Mouse (Mus musculus) heart, embryonic 12.5 days (tissue): ENCODE data around the gene Kng1. TPM values are rescaled to one million over a fixed set of nuclear protein-coding genes. Genes with fewer than 3 reads are reported as not detected.
"Not testable (repeated sequence)": the region's sequence is repeated elsewhere in the genome, so short reads cannot be mapped to it uniquely, and the experiment has no call there.

Experiments used
- ATAC-seq: fragments of 200-750 bp; cut with Nextera tagmentation; 2 replicates; pipeline ENCODE4 v1.8.0; 2017; ENCODE audit warnings: moderate TSS enrichment, moderate library complexity; ENCODE audit not compliant: insufficient number of reproducible peaks, low FRiP score
- H3K27ac ChIP-seq: fragments of 300-500 bp; sonication (generic); 2 replicates; pipeline ENCODE4 v1.5.1; 2016; ENCODE audit warnings: mild to moderate bottlenecking, moderate library complexity; ENCODE audit not compliant: poor library complexity, severe bottlenecking
- H3K27me3 ChIP-seq: fragments of 300-500 bp; sonication (generic); replicated peaks from 2 replicates; pipeline ENCODE4 v1.6.1; 2016; ENCODE audit warnings: mild to moderate bottlenecking, moderate library complexity
- H3K36me3 ChIP-seq: fragments of 300-500 bp; sonication (generic); 2 replicates; pipeline ENCODE4 v1.6.1; 2016; ENCODE audit warnings: mild to moderate bottlenecking, moderate library complexity
- H3K4me1 ChIP-seq: fragments of 300-500 bp; sonication (generic); replicated peaks from 2 replicates; pipeline ENCODE4 v1.6.1; 2016; ENCODE audit warnings: mild to moderate bottlenecking
- H3K4me2 ChIP-seq: fragments of 300-500 bp; sonication (generic); 2 replicates; pipeline ENCODE4 v1.6.1; 2016; ENCODE audit warnings: mild to moderate bottlenecking, moderate library complexity
- H3K4me3 ChIP-seq: fragments of 300-500 bp; sonication (generic); 2 replicates; pipeline ENCODE4 v1.5.1; 2016; ENCODE audit warnings: mild to moderate bottlenecking
- H3K9ac ChIP-seq: fragments of 300-500 bp; sonication (generic); 2 replicates; pipeline ENCODE4 v1.6.1; 2016; ENCODE audit warnings: mild to moderate bottlenecking, moderate library complexity
- H3K9me3 ChIP-seq: fragments of 300-500 bp; sonication (generic); replicated peaks from 2 replicates; pipeline ENCODE4 v1.6.1; 2016; ENCODE audit warnings: mild to moderate bottlenecking, moderate library complexity
- WGBS: fragments of 180-500 bp; shearing (Covaris S2); methylation state at CpG from one replicate; pipeline ENCODE4 v1.1.7; 2016; 5-methylcytosine and 5-hydroxymethylcytosine counted together
- polyA plus RNA-seq: library from polyadenylated mRNA; unstranded; fragments of >200 nt; fragmentation: Nextera tagmentation; extraction: Ambion mirVana; gene quantifications from 2 replicates; pipeline ENCODE4 v1.2.1, GENCODE M21; 2016

Kng1 gene
- polyA plus RNA-seq, result 0.83 and 1.6 TPM in 2 replicates

- H3K36me3 ChIP-seq, H3K27me3 ChIP-seq, H3K4me3 ChIP-seq, H3K4me2 ChIP-seq, H3K9me3 ChIP-seq, ATAC-seq, H3K9ac ChIP-seq, H3K4me1 ChIP-seq, H3K27ac ChIP-seq: not testable (repeated sequence)
- 63% methylated on average over 1 of the region's 1 CpGs for WGBS
Measured at GRCm38 (mm10) chr16:23057668-23058447, at the start of gene Kng1. TSS of gene Kng1 (plus strand) at chr16:23057865.

- not testable (repeated sequence) for H3K36me3 ChIP-seq, H3K27me3 ChIP-seq, H3K4me1 ChIP-seq, H3K9ac ChIP-seq, H3K9me3 ChIP-seq, H3K27ac ChIP-seq, H3K4me2 ChIP-seq, ATAC-seq, H3K4me3 ChIP-seq
- WGBS, result 73% methylated on average over 2 of the region's 2 CpGs
Measured at GRCm38 (mm10) chr16:23013786-23014185, 43.9 kb upstream of the Kng1 start.

GRCm38 (mm10) chr16:23014645-23015044 lies 43.0 kb upstream of the Kng1 start:
- H3K9me3 ChIP-seq, H3K4me2 ChIP-seq, H3K36me3 ChIP-seq, H3K9ac ChIP-seq, H3K27me3 ChIP-seq, ATAC-seq, H3K4me1 ChIP-seq, H3K27ac ChIP-seq, H3K4me3 ChIP-seq: not testable (repeated sequence)
- 85% methylated on average over 8 of the region's 8 CpGs for WGBS

- H3K9me3 ChIP-seq, ATAC-seq, H3K4me2 ChIP-seq, H3K36me3 ChIP-seq, H3K4me3 ChIP-seq, H3K9ac ChIP-seq, H3K27me3 ChIP-seq, H3K27ac ChIP-seq, H3K4me1 ChIP-seq: not testable (repeated sequence)
- WGBS, result 39% methylated on average over 1 of the region's 1 CpGs
Measured at GRCm38 (mm10) chr16:23020571-23020970, 37.1 kb upstream of the Kng1 start.

- Histone ChIP-seq H3K27ac (no peak overlapping the region), H3K9me3 (no peaks in the 10 kb centered on the region), H3K4me1 (no peaks in the 10 kb centered on the region), H3K36me3 (no peaks in the 10 kb centered on the region), H3K4me3 (no peak overlapping the region), H3K4me2 (no peak overlapping the region), H3K9ac (no peak overlapping the region), H3K27me3 (no peaks in the 10 kb centered on the region)
- no peak for ATAC-seq
- WGBS, result 60% methylated on average over 6 of the region's 6 CpGs
Measured at GRCm38 (mm10) chr16:23025111-23025510, 32.6 kb upstream of the Kng1 start.

GRCm38 (mm10) chr16:23026582-23026981 lies 31.1 kb upstream of the Kng1 start:
- Histone ChIP-seq H3K27ac (no peak overlapping the region), H3K4me1 (no peaks in the 10 kb centered on the region), H3K4me3 (no peak overlapping the region), H3K27me3 (no peaks in the 10 kb centered on the region), H3K4me2 (no peak overlapping the region), H3K36me3 (no peaks in the 10 kb centered on the region), H3K9ac (no peak overlapping the region), H3K9me3 (peaks cover under 1% of the 10 kb centered on the region; the same call in 1 of the 2 replicates)
- no peak for ATAC-seq

- not testable (repeated sequence) for ATAC-seq, H3K4me1 ChIP-seq, H3K4me2 ChIP-seq, H3K9ac ChIP-seq, H3K9me3 ChIP-seq, H3K27me3 ChIP-seq, H3K36me3 ChIP-seq, H3K4me3 ChIP-seq, H3K27ac ChIP-seq
- WGBS, result 32% methylated on average over 3 of the region's 3 CpGs
Measured at GRCm38 (mm10) chr16:23027341-23027740, 30.3 kb upstream of the Kng1 start.

GRCm38 (mm10) chr16:23028966-23029600 lies 28.6 kb upstream of the Kng1 start, which contains the start of gene Kng2:
TSS of gene Kng2 (minus strand) at chr16:23029482.
- ATAC-seq, H3K27me3 ChIP-seq, H3K9me3 ChIP-seq, H3K4me1 ChIP-seq, H3K27ac ChIP-seq, H3K9ac ChIP-seq, H3K4me3 ChIP-seq, H3K4me2 ChIP-seq, H3K36me3 ChIP-seq: not testable (repeated sequence)
- WGBS, result 82% methylated on average over 3 of the region's 3 CpGs

GRCm38 (mm10) chr16:23030673-23031435 lies 26.8 kb upstream of the Kng1 start:
- H3K36me3 ChIP-seq, result no peaks in the 10 kb centered on the region
- no peak overlapping the region for H3K4me2 ChIP-seq
- no peak overlapping the region for H3K4me3 ChIP-seq
- no peak overlapping the region for H3K9ac ChIP-seq
- 69% methylated on average over 5 of the region's 5 CpGs for WGBS
- H3K9me3 ChIP-seq, result peaks cover 10% of the 10 kb centered on the region; the same call in 1 of the 2 replicates
- H3K27ac ChIP-seq, result no peak overlapping the region
- ATAC-seq, result no peak
- no peaks in the 10 kb centered on the region for H3K4me1 ChIP-seq
- no peaks in the 10 kb centered on the region for H3K27me3 ChIP-seq

GRCm38 (mm10) chr16:23033673-23034072 lies 24.0 kb upstream of the Kng1 start:
- Histone ChIP-seq H3K36me3 (no peaks in the 10 kb centered on the region), H3K4me1 (no peaks in the 10 kb centered on the region), H3K4me3 (no peak overlapping the region), H3K9me3 (peaks cover 10% of the 10 kb centered on the region; the same call in 1 of the 2 replicates), H3K27me3 (no peaks in the 10 kb centered on the region), H3K27ac (no peak overlapping the region), H3K9ac (no peak overlapping the region), H3K4me2 (no peak overlapping the region)
- 88% methylated on average over 4 of the region's 4 CpGs for WGBS
- ATAC-seq, result no peak

GRCm38 (mm10) chr16:23037744-23038143 lies 19.9 kb upstream of the Kng1 start:
- H3K9me3 ChIP-seq, result no peaks in the 10 kb centered on the region; the same call in 1 of the 2 replicates
- no peaks in the 10 kb centered on the region for H3K36me3 ChIP-seq
- H3K4me3 ChIP-seq, result no peak overlapping the region
- no peak for ATAC-seq
- 74% methylated on average over 7 of the region's 7 CpGs for WGBS
- no peaks in the 10 kb centered on the region for H3K27me3 ChIP-seq
- H3K4me2 ChIP-seq, result no peak overlapping the region
- no peak overlapping the region for H3K9ac ChIP-seq
- 0 out of 2 replicates have a peak, but pooled peaks cover 7% of the 10 kb centered on the region for H3K4me1 ChIP-seq
- H3K27ac ChIP-seq, result no peak overlapping the region
